Mouse (Mus musculus): ENCODE results near the gene Tfpt.

DNA sequence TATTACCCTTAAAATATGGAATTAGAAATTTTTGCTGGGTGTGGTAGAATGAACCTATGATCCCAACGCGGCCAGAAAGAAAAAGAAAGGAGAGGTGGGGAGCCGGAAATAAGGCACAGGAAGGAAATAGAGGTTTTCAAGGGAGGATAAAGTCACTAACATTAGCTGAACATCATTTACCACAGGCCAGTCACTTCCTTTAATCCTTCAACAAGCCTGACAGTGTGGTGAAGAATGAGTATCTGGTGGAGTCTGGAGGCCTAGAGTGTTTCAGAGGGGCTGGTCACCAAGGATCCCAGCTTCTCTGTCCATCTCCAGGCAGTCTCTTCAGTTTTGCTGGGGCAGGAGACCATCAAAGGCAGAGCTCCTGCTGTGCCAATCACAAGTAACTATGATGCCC is 19.3 kb downstream of the Tfpt start:
- TF ChIP-seq EP300 (IDR thresholded peaks at IDR 0.05; ENCODE audit: low read depth) (no peak), CTCF (IDR thresholded peaks at IDR 0.05; ENCODE audit: low read depth) (no peak)
